Mouse (Mus musculus) liver, embryonic 15.5 days (tissue): ENCODE results near the gene Fam72a. TPM values are rescaled to one million over a fixed set of nuclear protein-coding genes. Genes with fewer than 3 reads are reported as not detected.

ENCODE experiments used
- ATAC-seq: fragments of 200-750 bp; cut with Nextera tagmentation; 2 replicates; pipeline ENCODE4 v1.8.0; 2017; ENCODE audit warnings: moderate number of reproducible peaks, mild to moderate bottlenecking, moderate library complexity; ENCODE audit not compliant: insufficient read depth
- H3K27ac ChIP-seq: fragments of 300-500 bp; sonication (generic); replicated peaks from 2 replicates; pipeline ENCODE4 v1.5.1; 2015; ENCODE audit warnings: mild to moderate bottlenecking, inconsistent platforms
- H3K27me3 ChIP-seq: fragments of 300-500 bp; sonication (generic); 2 replicates; pipeline ENCODE4 v1.6.1; 2015; ENCODE audit warnings: mild to moderate bottlenecking, inconsistent platforms
- H3K36me3 ChIP-seq: fragments of 300-500 bp; sonication (generic); replicated peaks from 2 replicates; pipeline ENCODE4 v1.6.1; 2015; ENCODE audit warnings: moderate library complexity, mild to moderate bottlenecking, inconsistent platforms
- H3K4me1 ChIP-seq: fragments of 300-500 bp; sonication (generic); replicated peaks from 2 replicates; pipeline ENCODE4 v1.6.1; 2015; ENCODE audit warnings: inconsistent platforms
- H3K4me2 ChIP-seq: fragments of 300-500 bp; sonication (generic); 2 replicates; pipeline ENCODE4 v1.6.1; 2015; ENCODE audit warnings: moderate library complexity, mild to moderate bottlenecking, inconsistent platforms
- H3K4me3 ChIP-seq: fragments of 300-500 bp; sonication (generic); replicated peaks from 2 replicates; pipeline ENCODE4 v1.5.1; 2015; ENCODE audit warnings: mild to moderate bottlenecking, inconsistent platforms
- H3K9ac ChIP-seq: fragments of 300-500 bp; sonication (generic); 2 replicates; pipeline ENCODE4 v1.6.1; 2015; ENCODE audit warnings: moderate library complexity, mild to moderate bottlenecking, inconsistent platforms
- H3K9me3 ChIP-seq: fragments of 300-500 bp; sonication (generic); replicated peaks from 2 replicates; pipeline ENCODE4 v1.6.1; 2016; ENCODE audit warnings: inconsistent platforms
- WGBS: fragments of 180-500 bp; shearing (Covaris S2); methylation state at CpG from one replicate; pipeline ENCODE4 v1.1.7; 2015; ENCODE audit warnings: mixed read lengths; ENCODE audit not compliant: insufficient replicate concordance; 5-methylcytosine and 5-hydroxymethylcytosine counted together
- polyA plus RNA-seq: library from polyadenylated mRNA; unstranded; fragments of >200 nt; fragmentation: Nextera tagmentation; extraction: Ambion mirVana; gene quantifications from 2 replicates; pipeline ENCODE4 v1.2.1, GENCODE M21; 2015

The Fam72a gene
- polyA plus RNA-seq, 1 experiment from 2014 or later: 1.5 TPM

DNA sequence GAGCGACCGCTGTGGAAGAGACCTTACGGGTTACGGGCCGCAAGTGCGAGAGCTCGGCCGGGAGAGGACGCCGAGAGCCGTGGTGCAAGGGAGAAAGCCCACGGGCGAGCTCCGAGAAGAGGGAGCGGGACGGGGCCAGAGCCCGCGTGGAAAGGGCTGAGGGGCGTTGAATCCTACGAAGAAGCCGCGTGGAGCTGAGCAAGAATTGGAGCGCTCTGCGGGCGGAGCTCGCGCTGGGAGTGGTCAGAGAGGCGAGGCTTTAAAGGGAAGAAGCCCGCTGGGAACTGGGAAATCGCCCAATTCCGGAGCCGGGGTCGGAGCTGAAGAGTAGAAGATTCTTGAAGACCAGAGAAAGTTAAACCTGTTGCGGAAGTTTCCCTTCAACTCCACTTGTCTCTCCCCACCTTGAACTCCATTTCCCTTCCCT lies 391 bp downstream of the Fam72a start:
- 0 out of 2 replicates have a peak, but pooled peaks have one; percentile 8 for ATAC-seq
- Histone ChIP-seq H3K36me3 (no peaks in the 10 kb centered on the region), H3K9me3 (no peaks in the 10 kb centered on the region), H3K9ac (peak overlapping the region; percentile 74), H3K27ac (peak overlapping the region; percentile 93), H3K4me2 (peak overlapping the region; percentile 99), H3K27me3 (no peaks in the 10 kb centered on the region), H3K4me3 (peak overlapping the region; percentile 90), H3K4me1 (peaks cover 50% of the 10 kb centered on the region)
- 0% methylated on average over 34 of the region's 34 CpGs for WGBS

GRCm38 (mm10) chr1:131528561-131529166 lies 961 bp downstream of the Fam72a start:
- Histone ChIP-seq H3K9ac (peak overlapping the region; percentile 74), H3K9me3 (no peaks in the 10 kb centered on the region), H3K27me3 (no peaks in the 10 kb centered on the region), H3K4me1 (peaks cover 47% of the 10 kb centered on the region), H3K36me3 (no peaks in the 10 kb centered on the region), H3K4me3 (peak overlapping the region; percentile 90), H3K27ac (peak overlapping the region; percentile 93), H3K4me2 (peak overlapping the region; percentile 99)
- under 1% methylated on average over 9 of the region's 9 CpGs for WGBS
- no peak for ATAC-seq

DNA sequence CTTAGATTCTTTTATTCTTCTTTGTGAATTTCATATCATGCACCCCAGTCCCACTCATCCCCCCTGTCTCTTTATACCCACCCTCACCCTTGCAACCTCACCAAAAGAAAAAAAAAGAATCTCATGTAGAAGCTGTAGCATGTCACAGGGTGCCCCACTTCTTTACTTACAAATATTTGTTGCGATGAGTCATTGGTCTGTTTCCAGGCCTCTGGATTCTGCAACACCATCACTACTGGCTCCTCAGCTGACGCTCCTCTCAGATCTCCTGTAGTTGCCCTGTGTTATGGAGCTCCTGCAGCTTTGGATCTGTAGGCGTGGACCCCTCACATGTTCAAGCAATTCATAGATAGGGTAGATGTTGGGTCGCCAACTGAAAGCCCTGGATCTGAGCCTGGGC lies 12.1 kb downstream of the Fam72a start:
- Histone ChIP-seq H3K27me3 (no peaks in the 10 kb centered on the region), H3K4me1 (no peaks in the 10 kb centered on the region), H3K4me2 (no peak overlapping the region), H3K9me3 (no peaks in the 10 kb centered on the region), H3K27ac (no peak overlapping the region), H3K4me3 (no peak overlapping the region), H3K9ac (no peak overlapping the region), H3K36me3 (0 out of 2 replicates have a peak, but pooled peaks cover 9% of the 10 kb centered on the region)
- no peak for ATAC-seq
- 69% methylated on average over 4 of the region's 4 CpGs for WGBS

DNA sequence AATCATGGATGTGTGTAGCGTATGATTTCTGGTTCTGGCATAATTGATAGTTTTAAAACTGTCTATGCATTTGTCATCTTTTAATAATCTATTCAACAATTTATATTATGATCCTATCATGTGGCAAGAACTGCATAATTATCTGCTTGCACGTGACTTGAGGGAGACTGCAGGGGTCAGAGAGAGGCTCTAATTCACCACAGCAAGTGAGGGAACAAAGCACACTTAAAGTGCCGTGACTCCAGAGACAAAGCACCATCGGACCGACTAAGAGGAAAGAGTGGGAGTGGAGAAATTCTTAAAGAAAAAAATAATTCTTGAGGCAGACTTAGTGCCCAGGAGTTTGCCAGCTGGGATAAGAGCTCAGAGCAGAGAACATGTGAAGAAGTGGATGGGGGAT lies 13.1 kb downstream of the Fam72a start:
- Histone ChIP-seq H3K4me3 (no peak overlapping the region), H3K9ac (no peak overlapping the region), H3K4me1 (no peaks in the 10 kb centered on the region), H3K27me3 (no peaks in the 10 kb centered on the region), H3K27ac (no peak overlapping the region), H3K36me3 (0 out of 2 replicates have a peak, but pooled peaks cover 9% of the 10 kb centered on the region), H3K4me2 (no peak overlapping the region), H3K9me3 (no peaks in the 10 kb centered on the region)
- no peak for ATAC-seq
- 75% methylated on average over 5 of the region's 5 CpGs for WGBS

DNA sequence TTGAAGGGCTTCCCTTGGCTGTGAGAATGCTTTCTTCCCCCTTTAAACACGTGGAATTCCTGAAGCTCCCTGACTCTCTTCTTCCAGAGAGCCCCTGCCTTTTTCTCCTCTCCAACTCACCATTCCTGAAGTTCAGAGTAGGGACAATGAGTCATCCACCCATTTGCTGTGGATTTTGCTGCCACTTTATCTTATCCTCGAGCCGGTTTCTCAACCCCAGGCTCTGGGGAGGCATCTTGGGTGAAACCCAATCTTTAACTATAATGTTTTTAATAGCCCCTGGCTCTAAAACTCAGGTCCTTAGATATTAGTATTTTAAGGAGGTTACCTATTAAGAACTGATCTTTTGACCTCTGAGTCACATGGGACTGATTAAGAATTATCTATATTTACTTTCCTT lies 13.7 kb downstream of the Fam72a start:
- Histone ChIP-seq H3K27ac (no peak overlapping the region), H3K36me3 (0 out of 2 replicates have a peak, but pooled peaks cover 9% of the 10 kb centered on the region), H3K27me3 (no peaks in the 10 kb centered on the region), H3K9me3 (no peaks in the 10 kb centered on the region), H3K9ac (no peak overlapping the region), H3K4me3 (no peak overlapping the region), H3K4me2 (no peak overlapping the region), H3K4me1 (no peaks in the 10 kb centered on the region)
- WGBS: 50% methylated on average over 3 of the region's 3 CpGs
- no peak for ATAC-seq

DNA sequence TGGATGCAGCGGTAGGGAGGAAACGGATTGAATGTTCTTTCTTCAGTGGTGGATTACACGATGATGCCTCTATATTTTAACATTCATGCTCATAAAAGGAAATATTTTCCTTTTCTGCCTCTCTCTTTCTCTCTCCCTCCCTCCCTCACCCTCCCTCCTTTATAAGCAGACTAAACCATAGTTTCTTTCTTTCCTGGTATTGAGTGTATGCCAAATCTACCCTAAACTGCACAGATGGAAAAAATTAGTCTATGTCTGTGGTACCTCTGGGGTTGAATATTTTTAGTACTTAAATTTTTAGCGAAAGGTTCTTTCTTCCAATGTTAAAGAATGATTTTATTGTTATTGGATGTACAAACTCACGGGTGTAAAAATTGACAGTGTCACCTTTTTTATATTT lies 14.2 kb downstream of the Fam72a start:
- Histone ChIP-seq H3K9me3 (no peaks in the 10 kb centered on the region), H3K9ac (no peak overlapping the region), H3K4me1 (no peaks in the 10 kb centered on the region), H3K36me3 (0 out of 2 replicates have a peak, but pooled peaks cover 6% of the 10 kb centered on the region), H3K4me3 (no peak overlapping the region), H3K27me3 (no peaks in the 10 kb centered on the region), H3K4me2 (no peak overlapping the region), H3K27ac (no peak overlapping the region)
- ATAC-seq: no peak
- WGBS: 76% methylated on average over 5 of the region's 5 CpGs

- no peak for ATAC-seq
- H3K4me2 ChIP-seq: no peak overlapping the region
- H3K9me3 ChIP-seq: no peaks in the 10 kb centered on the region
- H3K36me3 ChIP-seq: 0 out of 2 replicates have a peak, but pooled peaks cover 6% of the 10 kb centered on the region
- no peak overlapping the region for H3K27ac ChIP-seq
- 74% methylated on average over 7 of the region's 7 CpGs for WGBS
- H3K27me3 ChIP-seq: no peaks in the 10 kb centered on the region
- no peaks in the 10 kb centered on the region for H3K4me1 ChIP-seq
- no peak overlapping the region for H3K4me3 ChIP-seq
- H3K9ac ChIP-seq: no peak overlapping the region
Observed at GRCm38 (mm10) chr1:131543886-131544565, 16.3 kb downstream of the Fam72a start.

DNA sequence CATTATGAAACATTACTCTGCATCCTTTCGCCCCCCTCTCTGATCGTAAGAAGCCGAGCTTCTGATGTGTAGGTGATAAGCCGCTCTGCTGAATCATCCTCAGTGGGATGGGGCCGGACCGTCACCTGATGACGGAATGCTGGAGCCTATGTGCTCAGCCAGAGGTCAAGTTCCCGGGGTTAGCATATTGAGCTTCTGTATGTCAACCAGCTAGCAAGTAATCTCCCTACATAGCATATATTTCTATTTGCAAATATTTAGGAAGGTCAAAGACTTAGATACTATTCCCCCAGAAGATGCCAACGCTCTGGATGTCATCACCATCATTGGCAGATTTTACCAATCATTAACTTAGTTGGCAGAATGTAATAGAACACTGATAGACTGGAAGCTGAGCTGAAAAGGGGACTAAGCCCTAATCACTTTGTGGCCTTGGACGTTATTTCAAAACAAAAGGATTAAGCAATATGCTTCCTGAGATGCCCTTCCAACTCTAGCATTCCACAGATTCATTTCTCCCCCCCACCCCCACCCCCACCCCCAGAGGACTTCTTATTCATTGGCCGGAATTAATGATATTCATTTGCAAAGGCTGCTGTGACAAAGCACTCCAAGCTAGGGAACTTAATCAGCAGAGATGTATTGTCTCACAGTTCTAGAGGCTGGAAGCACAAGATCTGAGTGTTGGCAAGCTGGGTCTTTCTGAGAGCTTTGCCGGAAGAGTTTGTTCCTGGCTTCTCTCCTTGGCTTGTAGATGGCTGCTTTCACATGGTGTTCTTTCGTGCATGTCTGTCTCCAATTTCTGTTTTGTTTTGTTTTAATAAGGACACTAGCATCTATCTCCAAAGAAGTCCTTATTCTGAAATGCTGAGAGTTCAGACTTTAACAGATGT lies 19.3 kb downstream of the Fam72a start:
- Histone ChIP-seq H3K36me3 (no peaks in the 10 kb centered on the region), H3K27me3 (no peaks in the 10 kb centered on the region), H3K4me2 (no peak overlapping the region), H3K4me1 (no peaks in the 10 kb centered on the region), H3K27ac (no peak overlapping the region), H3K4me3 (no peak overlapping the region), H3K9ac (no peak overlapping the region), H3K9me3 (no peaks in the 10 kb centered on the region)
- 56% methylated on average over 13 of the region's 13 CpGs for WGBS
- ATAC-seq: no peak

DNA sequence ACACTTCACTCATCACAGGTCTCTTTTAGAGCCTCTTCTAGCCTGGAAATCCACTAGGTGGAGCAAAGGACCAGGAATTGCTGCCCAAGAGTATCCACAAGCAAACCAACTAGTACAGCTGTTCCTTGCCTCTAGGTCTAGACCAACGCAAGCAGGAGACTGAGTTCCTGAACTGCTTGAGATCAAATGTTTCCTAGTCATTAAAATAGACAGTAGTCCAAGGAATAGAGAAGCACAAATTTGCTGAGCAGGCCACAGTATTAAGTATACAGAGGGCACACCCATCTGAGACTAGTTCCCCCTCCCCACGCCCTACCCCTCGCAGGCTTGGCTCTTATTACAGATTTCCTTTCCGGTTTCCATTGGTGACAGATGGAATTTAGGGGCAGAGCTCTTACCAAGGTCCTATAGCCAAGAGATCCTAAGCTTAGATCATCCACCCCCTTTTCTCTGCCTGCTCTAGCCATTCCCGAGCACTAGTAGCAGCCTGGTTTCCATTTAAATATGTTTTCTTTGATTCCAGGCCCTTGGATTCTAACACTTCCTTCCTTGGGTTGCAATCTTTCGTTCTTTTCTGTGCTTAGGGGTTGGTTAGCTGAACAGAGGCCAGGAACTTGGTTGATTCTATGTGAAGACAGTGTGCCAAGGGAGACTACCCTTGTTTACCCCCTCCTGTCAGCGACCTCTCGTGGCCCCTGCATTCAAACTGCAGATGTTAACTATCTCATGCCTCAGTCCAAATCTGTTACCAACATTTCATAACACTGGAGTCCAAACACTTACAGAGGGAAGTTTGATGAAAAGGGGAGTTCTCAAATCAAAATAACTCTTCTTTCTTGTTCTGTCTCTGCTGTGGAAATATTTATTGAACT lies 21.0 kb downstream of the Fam72a start:
- Histone ChIP-seq H3K36me3 (no peaks in the 10 kb centered on the region), H3K4me2 (no peak overlapping the region), H3K4me3 (no peak overlapping the region), H3K27ac (no peak overlapping the region), H3K9me3 (no peaks in the 10 kb centered on the region), H3K4me1 (no peaks in the 10 kb centered on the region), H3K9ac (no peak overlapping the region), H3K27me3 (no peaks in the 10 kb centered on the region)
- WGBS: 43% methylated on average over 8 of the region's 8 CpGs
- ATAC-seq: no peak

- H3K9me3 ChIP-seq: no peaks in the 10 kb centered on the region
- H3K9ac ChIP-seq: no peak overlapping the region
- WGBS: 59% methylated on average over 2 of the region's 2 CpGs
- no peak overlapping the region for H3K27ac ChIP-seq
- no peak overlapping the region for H3K4me3 ChIP-seq
- ATAC-seq: no peak
- H3K4me2 ChIP-seq: no peak overlapping the region
- H3K4me1 ChIP-seq: no peaks in the 10 kb centered on the region
- no peaks in the 10 kb centered on the region for H3K27me3 ChIP-seq
- no peaks in the 10 kb centered on the region for H3K36me3 ChIP-seq
Observed at GRCm38 (mm10) chr1:131551956-131552355, 24.3 kb downstream of the Fam72a start.
